Mouse (Mus musculus): ENCODE results near the gene Gm17364. TPM values are rescaled to one million over a fixed set of nuclear protein-coding genes. Genes with fewer than 3 reads are reported as not detected.
A peak's percentile ranks its signal among the peaks of the same experiment; 100 is the strongest.
"Not testable (repeated sequence)": the region's sequence is repeated elsewhere in the genome, so short reads cannot be mapped to it uniquely, and the experiment has no call there.

Gm17364 gene
- polyA plus RNA-seq, 1 experiment from 2014 or later = not detected

GRCm38 (mm10) chr13:41257851-41258250 is 15.9 kb downstream of the Gm17364 start:
- no peak for ATAC-seq
- DNase-seq (ENCODE audit: low spot score) = no peak

GRCm38 (mm10) chr13:41256962-41257361 is 16.8 kb downstream of the Gm17364 start:
- Histone ChIP-seq H3K9ac (ENCODE audit: low read length) (no peak overlapping the region), H3K4me2 (ENCODE audit: low read length) (no peak overlapping the region), H3K27me3 (replicated peaks; ENCODE audit: control insufficient read depth, insufficient read depth, low read length) (no peaks in the 10 kb centered on the region), H3K4me3 (ENCODE audit: low read depth, low read length) (no peak overlapping the region), H3K4me1 (ENCODE audit: control insufficient read depth, insufficient read depth, low read length) (no peaks in the 10 kb centered on the region), H3K9me3 (replicated peaks; ENCODE audit: control insufficient read depth, low read length) (no peaks in the 10 kb centered on the region), H3K27ac (ENCODE audit: low read depth, low read length) (no peak overlapping the region), H3K36me3 (ENCODE audit: control insufficient read depth, insufficient read depth, low read length) (no peaks in the 10 kb centered on the region)
- ATAC-seq (no peak), DNase-seq (ENCODE audit: low spot score) (no peak)
- 94% methylated on average over 3 of the region's 3 CpGs for WGBS

More at GRCm38 (mm10) chr13:41257851-41258250, 15.9 kb downstream of the Gm17364 start:
- Histone ChIP-seq H3K9ac (ENCODE audit: low read length) (no peak overlapping the region), H3K4me3 (ENCODE audit: low read depth, low read length) (no peak overlapping the region), H3K4me1 (ENCODE audit: control insufficient read depth, insufficient read depth, low read length) (no peaks in the 10 kb centered on the region), H3K4me2 (ENCODE audit: low read length) (no peak overlapping the region), H3K27me3 (replicated peaks; ENCODE audit: control insufficient read depth, insufficient read depth, low read length) (no peaks in the 10 kb centered on the region), H3K36me3 (ENCODE audit: control insufficient read depth, insufficient read depth, low read length) (no peaks in the 10 kb centered on the region), H3K9me3 (replicated peaks; ENCODE audit: control insufficient read depth, low read length) (no peaks in the 10 kb centered on the region), H3K27ac (ENCODE audit: low read depth, low read length) (no peak overlapping the region)
- WGBS = 82% methylated on average over 4 of the region's 4 CpGs

- Histone ChIP-seq H3K36me3 (ENCODE audit: control insufficient read depth, insufficient read depth, low read length) (no peaks in the 10 kb centered on the region), H3K4me2 (ENCODE audit: low read length) (no peak overlapping the region), H3K9me3 (replicated peaks; ENCODE audit: control insufficient read depth, low read length) (no peaks in the 10 kb centered on the region), H3K9ac (ENCODE audit: low read length) (no peak overlapping the region), H3K4me3 (ENCODE audit: low read depth, low read length) (no peak overlapping the region), H3K27ac (ENCODE audit: low read depth, low read length) (no peak overlapping the region), H3K27me3 (replicated peaks; ENCODE audit: control insufficient read depth, insufficient read depth, low read length) (no peaks in the 10 kb centered on the region), H3K4me1 (ENCODE audit: control insufficient read depth, insufficient read depth, low read length) (no peaks in the 10 kb centered on the region)
- 69% methylated on average over 5 of the region's 5 CpGs for WGBS
- DNase-seq (ENCODE audit: low spot score) = no peak
- no peak for ATAC-seq
These were observed 17.7 kb downstream of the Gm17364 start for GRCm38 (mm10) chr13:41256126-41256525.

- H3K9ac ChIP-seq (ENCODE audit: low read length) = no peak overlapping the region
- WGBS = 91% methylated on average over 7 of the region's 7 CpGs
- H3K4me3 ChIP-seq (ENCODE audit: low read depth, low read length) = no peak overlapping the region
- no peaks in the 10 kb centered on the region for H3K27me3 ChIP-seq (replicated peaks; ENCODE audit: control insufficient read depth, insufficient read depth, low read length)
- ATAC-seq (no peak), DNase-seq (ENCODE audit: low spot score) (no peak)
- no peak overlapping the region for H3K4me2 ChIP-seq (ENCODE audit: low read length)
- no peaks in the 10 kb centered on the region for H3K9me3 ChIP-seq (replicated peaks; ENCODE audit: control insufficient read depth, low read length)
- H3K27ac ChIP-seq (ENCODE audit: low read depth, low read length) = no peak overlapping the region
- 0 out of 2 replicates have a peak, but pooled peaks cover 3% of the 10 kb centered on the region for H3K4me1 ChIP-seq (ENCODE audit: control insufficient read depth, insufficient read depth, low read length)
- no peaks in the 10 kb centered on the region for H3K36me3 ChIP-seq (ENCODE audit: control insufficient read depth, insufficient read depth, low read length)
These were observed 21.0 kb downstream of the Gm17364 start for GRCm38 (mm10) chr13:41252736-41253135.

- WGBS = 84% methylated on average over 6 of the region's 6 CpGs
- H3K9ac ChIP-seq (ENCODE audit: low read length) = no peak overlapping the region
- H3K4me2 ChIP-seq (ENCODE audit: low read length) = no peak overlapping the region
- H3K27me3 ChIP-seq (replicated peaks; ENCODE audit: control insufficient read depth, insufficient read depth, low read length) = no peaks in the 10 kb centered on the region
- ATAC-seq (no peak), DNase-seq (ENCODE audit: low spot score) (no peak)
- no peak overlapping the region for H3K4me3 ChIP-seq (ENCODE audit: low read depth, low read length)
- H3K9me3 ChIP-seq (replicated peaks; ENCODE audit: control insufficient read depth, low read length) = no peaks in the 10 kb centered on the region
- H3K27ac ChIP-seq (ENCODE audit: low read depth, low read length) = no peak overlapping the region
- no peaks in the 10 kb centered on the region for H3K36me3 ChIP-seq (ENCODE audit: control insufficient read depth, insufficient read depth, low read length)
- H3K4me1 ChIP-seq (ENCODE audit: control insufficient read depth, insufficient read depth, low read length) = 0 out of 2 replicates have a peak, but pooled peaks cover 3% of the 10 kb centered on the region
These were observed 21.6 kb downstream of the Gm17364 start for GRCm38 (mm10) chr13:41252141-41252540.

GRCm38 (mm10) chr13:41251667-41252066 is 22.1 kb downstream of the Gm17364 start:
- Histone ChIP-seq H3K9me3 (replicated peaks; ENCODE audit: control insufficient read depth, low read length) (no peaks in the 10 kb centered on the region), H3K36me3 (ENCODE audit: control insufficient read depth, insufficient read depth, low read length) (no peaks in the 10 kb centered on the region), H3K4me1 (ENCODE audit: control insufficient read depth, insufficient read depth, low read length) (0 out of 2 replicates have a peak, but pooled peaks cover 3% of the 10 kb centered on the region), H3K27me3 (replicated peaks; ENCODE audit: control insufficient read depth, insufficient read depth, low read length) (no peaks in the 10 kb centered on the region), H3K4me2 (ENCODE audit: low read length) (no peak overlapping the region), H3K9ac (ENCODE audit: low read length) (no peak overlapping the region), H3K27ac (ENCODE audit: low read depth, low read length) (no peak overlapping the region), H3K4me3 (ENCODE audit: low read depth, low read length) (no peak overlapping the region)
- 86% methylated on average over 5 of the region's 5 CpGs for WGBS
- DNase-seq (ENCODE audit: low spot score) (no peak), ATAC-seq (no peak)

- not testable (repeated sequence) for H3K9ac ChIP-seq (ENCODE audit: low read length); H3K4me1 ChIP-seq (ENCODE audit: control insufficient read depth, insufficient read depth, low read length); ATAC-seq; H3K36me3 ChIP-seq (ENCODE audit: control insufficient read depth, insufficient read depth, low read length); H3K27me3 ChIP-seq (replicated peaks; ENCODE audit: control insufficient read depth, insufficient read depth, low read length); H3K9me3 ChIP-seq (replicated peaks; ENCODE audit: control insufficient read depth, low read length); DNase-seq (ENCODE audit: low spot score); H3K27ac ChIP-seq (ENCODE audit: low read depth, low read length); H3K4me2 ChIP-seq (ENCODE audit: low read length)
- 93% methylated on average over 5 of the region's 5 CpGs for WGBS
- H3K4me3 ChIP-seq (ENCODE audit: low read depth, low read length) = 0 out of 2 replicates have a peak overlapping the region, but pooled peaks have one; percentile 70
These were observed 22.5 kb downstream of the Gm17364 start for GRCm38 (mm10) chr13:41251232-41251631.

- WGBS = 2% methylated on average over 27 of the region's 27 CpGs
- Histone ChIP-seq H3K4me1 (ENCODE audit: control insufficient read depth, insufficient read depth, low read length) (0 out of 2 replicates have a peak, but pooled peaks cover 3% of the 10 kb centered on the region), H3K4me3 (ENCODE audit: low read depth, low read length) (peak overlapping the region; percentile 70), H3K9ac (ENCODE audit: low read length) (peak overlapping the region; percentile 80), H3K36me3 (ENCODE audit: control insufficient read depth, insufficient read depth, low read length) (no peaks in the 10 kb centered on the region), H3K27me3 (replicated peaks; ENCODE audit: control insufficient read depth, insufficient read depth, low read length) (no peaks in the 10 kb centered on the region), H3K9me3 (replicated peaks; ENCODE audit: control insufficient read depth, low read length) (no peaks in the 10 kb centered on the region), H3K27ac (ENCODE audit: low read depth, low read length) (no peak overlapping the region; the same call in 1 of the 2 replicates), H3K4me2 (ENCODE audit: low read length) (peak overlapping the region; percentile 73)
- ATAC-seq (no peak), DNase-seq (ENCODE audit: low spot score) (no peak)
These were observed 23.3 kb downstream of the Gm17364 start for GRCm38 (mm10) chr13:41250318-41250981.

GRCm38 (mm10) chr13:41249538-41250317 is 24.0 kb downstream of the Gm17364 start, which contains the start of gene Smim13:
Gene Smim13 (plus strand): TSS chr13:41249844.
- WGBS = 1% methylated on average over 73 of the region's 78 CpGs
- peak within 1 kb of the TSS; percentile 83 for H3K27ac ChIP-seq (ENCODE audit: low read depth, low read length)
- DNase-seq (ENCODE audit: low spot score) (peak; percentile 99), ATAC-seq (peak; percentile 98)
- H3K9ac ChIP-seq (ENCODE audit: low read length) = peak within 1 kb of the TSS; percentile 80
- H3K27me3 ChIP-seq (replicated peaks; ENCODE audit: control insufficient read depth, insufficient read depth, low read length) = no peaks in the 10 kb centered on the region
- peak within 1 kb of the TSS; percentile 70 for H3K4me3 ChIP-seq (ENCODE audit: low read depth, low read length)
- H3K9me3 ChIP-seq (replicated peaks; ENCODE audit: control insufficient read depth, low read length) = no peaks in the 10 kb centered on the region
- 0 out of 2 replicates have a peak, but pooled peaks cover 3% of the 10 kb centered on the region for H3K4me1 ChIP-seq (ENCODE audit: control insufficient read depth, insufficient read depth, low read length)
- peak within 1 kb of the TSS; percentile 73 for H3K4me2 ChIP-seq (ENCODE audit: low read length)
- H3K36me3 ChIP-seq (ENCODE audit: control insufficient read depth, insufficient read depth, low read length) = no peaks in the 10 kb centered on the region
